Mouse (Mus musculus): ENCODE measurements around the gene Srpk2.

GRCm38 (mm10) chr5:23464247-23464646 is 220.2 kb downstream of the Srpk2 start:
- TF ChIP-seq POLR2A (IDR thresholded peaks at IDR 0.05; ENCODE audit: low read depth, low read length) = no peak
- no peak for TF ChIP-seq CTCF (IDR thresholded peaks at IDR 0.05; ENCODE audit: borderline replicate concordance, insufficient read depth, low read length)

Measured in embryonic fibroblast, embryonic 13.5 days (primary cell).